Mouse (Mus musculus): ENCODE measurements around the gene Edil3.

DNA sequence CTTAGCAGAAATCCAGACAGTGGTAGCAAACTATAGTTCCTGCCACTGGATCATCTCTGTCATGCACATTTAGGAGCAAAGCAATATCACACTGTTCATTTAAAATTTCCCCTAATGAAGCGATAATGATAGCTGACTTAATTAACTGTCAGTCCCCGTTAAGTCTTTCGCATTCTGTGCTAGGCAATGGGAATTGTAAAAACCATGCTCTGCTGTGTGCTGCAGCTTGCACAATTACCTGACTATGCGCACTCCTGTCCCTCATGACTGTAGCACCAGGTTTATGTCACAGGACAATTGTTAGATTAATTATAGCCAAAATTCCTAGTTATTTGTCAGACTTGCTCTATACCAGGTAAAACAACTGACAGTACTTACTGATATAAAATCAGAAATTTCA, 348.8 kb downstream of the Edil3 start:
- no peak for TF ChIP-seq CTCF (IDR thresholded peaks at IDR 0.05; ENCODE audit: borderline replicate concordance, insufficient read depth, low read depth, low read length)
- no peak for TF ChIP-seq POLR2A (IDR thresholded peaks at IDR 0.05; ENCODE audit: borderline replicate concordance, insufficient read depth, low read length)

Data from cerebellum, adult 2 months (tissue).